Mouse (Mus musculus) liver, postnatal 0 days (tissue): ENCODE results near the gene Maip1.

Source experiments
- CTCF ChIP-seq: sonication (generic); IDR thresholded peaks from 2 replicates; pipeline ENCODE4 v1.5.1; 2016; ENCODE audit warnings: antibody characterized with exemption, low read depth
- EP300 ChIP-seq: IDR thresholded peaks from 2 replicates; pipeline ENCODE4 v1.6.1; 2016; ENCODE audit warnings: antibody characterized with exemption, low read depth, mild to moderate bottlenecking

DNA sequence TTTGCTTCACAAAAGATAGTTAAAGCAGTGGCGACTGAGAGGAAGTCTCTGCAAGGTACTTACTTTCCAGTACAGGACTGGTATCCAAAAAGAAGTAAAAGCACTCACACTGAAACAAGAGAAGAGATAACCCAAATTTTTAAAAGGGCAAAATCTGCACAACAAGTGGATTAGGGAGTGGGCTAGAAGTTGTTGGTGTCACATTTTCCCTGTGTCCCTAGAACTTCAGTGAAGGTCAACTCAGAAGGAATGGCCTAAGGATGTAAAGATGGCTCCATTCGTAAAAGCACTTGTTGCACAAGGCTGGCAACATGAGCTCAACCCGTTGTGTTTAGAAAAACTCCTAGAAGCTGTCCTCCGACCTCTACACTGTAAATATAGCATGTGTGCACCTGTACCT lies 37.0 kb upstream of the Maip1 start:
- TF ChIP-seq CTCF = no peak
- TF ChIP-seq EP300 = no peak
